ENCODE assay signal across 26 mouse cellular contexts in the genomic region with DNA sequence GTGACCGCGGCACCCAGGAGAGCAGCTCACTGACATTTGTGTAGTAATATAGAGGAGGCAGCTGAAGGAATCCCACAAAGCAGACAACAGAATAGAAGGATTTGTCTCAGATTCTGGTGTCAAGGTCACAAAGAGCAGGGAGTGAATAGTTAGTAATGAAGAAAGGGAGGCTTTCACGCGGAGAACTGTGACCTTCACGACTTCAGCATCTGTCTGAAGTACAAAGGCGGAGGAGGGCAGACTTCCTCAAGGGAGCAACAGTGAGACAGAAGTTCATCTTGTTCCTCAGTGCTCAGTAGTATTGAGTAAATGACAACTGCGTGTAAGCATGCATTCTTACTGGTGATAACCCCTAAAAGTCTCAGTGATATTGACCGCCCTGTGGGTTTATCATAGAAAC. TPM values are rescaled to one million over a fixed set of nuclear protein-coding genes. Genes with fewer than 3 reads are reported as not detected.
A peak's percentile ranks its signal among the peaks of the same experiment; 100 is the strongest.
DNase-seq lines count a peak whose midpoint lies in the region; ATAC-seq and TF ChIP-seq lines count a peak whose summit lies in the region.
"Had no signal": no experiment of that assay in that cellular context is flagged by ENCODE, and none has a peak within 500 bp of the region (broad histone marks: within the 10 kb centered on the region; RNA-seq: fewer than 3 reads in every experiment).

No protein-coding gene starts in this region.

- TF ChIP-seq CTCF in hindbrain, postnatal 0 days (IDR thresholded peaks at IDR 0.05; ENCODE audit: low read depth) = no peak
- no peak for TF ChIP-seq CTCF in brain, embryonic 14.5 days (IDR thresholded peaks at IDR 0.05; ENCODE audit: borderline replicate concordance, extremely low read depth, insufficient read depth, insufficient read length)

- no peak for ATAC-seq in hindbrain, postnatal 0 days
- ATAC-seq in neural tube, embryonic 12.5 days (ENCODE audit: low FRiP score, low read depth) = no peak
- ATAC-seq: forebrain, embryonic 15.5 days; intestine, embryonic 16.5 days had no signal

- H3K27ac ChIP-seq in hindbrain, embryonic 10.5 days = peak overlapping the region; percentile 47; the same call in 1 of the 2 replicates
- H3K27ac ChIP-seq in hindbrain, postnatal 0 days = no peak overlapping the region
- H3K27ac ChIP-seq in neural tube, embryonic 12.5 days = no peak overlapping the region
- H3K27ac ChIP-seq: embryonic facial prominence, embryonic 12.5 days; forebrain, embryonic 15.5 days; hindbrain, embryonic 15.5 days; layer of hippocampus, adult 2 months; limb, embryonic 10.5 days; liver, embryonic 15.5 days; lung, embryonic 15.5 days had no signal

- peaks cover 46% of the 10 kb centered on the region for H3K36me3 ChIP-seq in hindbrain, embryonic 10.5 days
- H3K36me3 ChIP-seq in hindbrain, postnatal 0 days (ENCODE audit: insufficient read depth, low read length) = peaks cover 9% of the 10 kb centered on the region
- peaks cover 22% of the 10 kb centered on the region for H3K36me3 ChIP-seq in neural tube, embryonic 12.5 days

- WGBS in hindbrain, embryonic 10.5 days = 60% methylated on average over 8 of the region's 8 CpGs
- 58% methylated on average over 8 of the region's 8 CpGs for WGBS in hindbrain, postnatal 0 days
- WGBS in neural tube, embryonic 12.5 days = 35% methylated on average over 8 of the region's 8 CpGs

- H3K4me3 ChIP-seq in hindbrain, embryonic 10.5 days = no peak overlapping the region
- no peak overlapping the region for H3K4me3 ChIP-seq in hindbrain, postnatal 0 days (ENCODE audit: low read length)
- H3K4me3 ChIP-seq in neural tube, embryonic 12.5 days = no peak overlapping the region
- H3K4me3 ChIP-seq: embryonic facial prominence, embryonic 12.5 days; forebrain, embryonic 15.5 days; heart, embryonic 10.5 days; hindbrain, embryonic 15.5 days; layer of hippocampus, adult 2 months; limb, embryonic 10.5 days; liver, embryonic 15.5 days; lung, embryonic 15.5 days; megakaryocyte, embryonic 14.5 days had no signal

- no peak for TF ChIP-seq POLR2A in brain, embryonic 14.5 days (IDR thresholded peaks at IDR 0.05; ENCODE audit: borderline replicate concordance, extremely low read depth, insufficient read depth, insufficient read length, poor library complexity, severe bottlenecking)

- H3K9ac ChIP-seq in hindbrain, postnatal 0 days (replicated peaks; ENCODE audit: low read length) = no peak overlapping the region
- no peak overlapping the region for H3K9ac ChIP-seq in neural tube, embryonic 12.5 days
- H3K9ac ChIP-seq: embryonic facial prominence, embryonic 12.5 days; forebrain, embryonic 15.5 days; hindbrain, embryonic 15.5 days; liver, embryonic 15.5 days; lung, embryonic 15.5 days had no signal

- peak; percentile 9 for DNase-seq in hindbrain, embryonic 10.5 days (ENCODE audit: low spot score)
- no peak for DNase-seq in hindbrain, postnatal 0 days (ENCODE audit: low spot score)
- no peak for DNase-seq in neural tube, embryonic 10.5 days (ENCODE audit: extremely low spot score, low spot score)
- peak; percentile 8 for DNase-seq in brain, embryonic 14.5 days (ENCODE audit: low read depth)
- peak; percentile 76 for DNase-seq in testis, postnatal 14 days (ENCODE audit: low spot score)
- no peak for DNase-seq in layer of hippocampus, adult 18-20 months (ENCODE audit: low spot score in 2 of 2)
- DNase-seq: adrenal gland, postnatal 14 days; cerebellum, adult 9-10 months; heart, postnatal 10 days; kidney, adult 9 months; kidney, postnatal 14 days; liver; lung, postnatal 36 days; thymus, postnatal 36 days had no signal

- H3K4me1 ChIP-seq in hindbrain, embryonic 10.5 days (replicated peaks) = peaks cover 29% of the 10 kb centered on the region
- H3K4me1 ChIP-seq in hindbrain, postnatal 0 days (ENCODE audit: insufficient read depth, low read length) = no peaks in the 10 kb centered on the region
- peaks cover 20% of the 10 kb centered on the region for H3K4me1 ChIP-seq in neural tube, embryonic 12.5 days
- H3K4me1 ChIP-seq: hindbrain, embryonic 15.5 days; limb, embryonic 10.5 days; liver, embryonic 15.5 days had no signal

- H3K27me3 ChIP-seq in hindbrain, embryonic 10.5 days (ENCODE audit: insufficient read depth, poor library complexity, severe bottlenecking) = no peaks in the 10 kb centered on the region
- H3K27me3 ChIP-seq in hindbrain, postnatal 0 days (ENCODE audit: insufficient read depth, low read length) = no peaks in the 10 kb centered on the region
- H3K27me3 ChIP-seq in neural tube, embryonic 12.5 days (replicated peaks) = no peaks in the 10 kb centered on the region
- H3K27me3 ChIP-seq: embryonic facial prominence, embryonic 12.5 days; forebrain, embryonic 15.5 days; hindbrain, embryonic 15.5 days; liver, embryonic 15.5 days; lung, embryonic 15.5 days; megakaryocyte, embryonic 14.5 days had no signal

- no peak overlapping the region for H3K4me2 ChIP-seq in hindbrain, postnatal 0 days (ENCODE audit: low read depth, low read length)
- H3K4me2 ChIP-seq in neural tube, embryonic 12.5 days (replicated peaks) = peak overlapping the region; percentile 7; the same call in 1 of the 2 replicates
- H3K4me2 ChIP-seq: embryonic facial prominence, embryonic 12.5 days; forebrain, embryonic 15.5 days; hindbrain, embryonic 15.5 days; liver, embryonic 15.5 days; lung, embryonic 15.5 days had no signal

- no peaks in the 10 kb centered on the region for H3K9me3 ChIP-seq in hindbrain, embryonic 10.5 days
- H3K9me3 ChIP-seq in hindbrain, postnatal 0 days (ENCODE audit: low read length) = no peaks in the 10 kb centered on the region
- H3K9me3 ChIP-seq in neural tube, embryonic 12.5 days = no peaks in the 10 kb centered on the region
- H3K9me3 ChIP-seq: embryonic facial prominence, embryonic 12.5 days; forebrain, embryonic 15.5 days; heart, embryonic 10.5 days; hindbrain, embryonic 15.5 days; limb, embryonic 10.5 days; liver, embryonic 15.5 days; lung, embryonic 15.5 days; megakaryocyte, embryonic 14.5 days had no signal

RNA-seq across cellular contexts. Expression of gene Tmem200b, which starts 29.1 kb away (rescaled TPM):
- 0.73 and 1.1 TPM in 2 replicates for polyA plus RNA-seq in hindbrain, embryonic 10.5 days (2016; fragmentation: Nextera tagmentation; extraction: Ambion mirVana)
- total RNA-seq in hindbrain, postnatal 0 days (2014; rRNA removed) = 2.3 and 3.2 TPM in 2 replicates
- polyA plus RNA-seq in hindbrain, postnatal 0 days (2015; fragmentation: Nextera tagmentation; extraction: Ambion mirVana) = 0.48 and 0.64 TPM in 2 replicates
- polyA plus RNA-seq in neural tube, embryonic 12.5 days (2016; fragmentation: Nextera tagmentation; extraction: Ambion mirVana) = 0.79 and 0.82 TPM in 2 replicates
- 1.0 and 1.1 TPM in 2 replicates for polyA plus RNA-seq in brain, embryonic 14.5 days (2012; rRNA removed)
- 1 to 10 TPM; 1.2 to 1.3 TPM for total RNA-seq in layer of hippocampus, adult 18-20 months (2021)
- polyA plus RNA-seq: neural tube, embryonic 14.5 days had no signal

Comparison
In these comparisons a context has a peak if more than half of its experiments do, and no peak if none do; other contexts are left out.
1. DNase-seq: peak in hindbrain, embryonic 10.5 days (single experiment), brain, embryonic 14.5 days (single experiment) and testis, postnatal 14 days (single experiment); none in hindbrain, postnatal 0 days (single experiment), neural tube, embryonic 10.5 days (single experiment) and layer of hippocampus, adult 18-20 months (0 of 2).